Mouse (Mus musculus): ENCODE measurements around the gene Exosc8.

GRCm38 (mm10) chr3:54731626-54732150, 3.5 kb downstream of the Exosc8 start:
- no peak for TF ChIP-seq CTCF (IDR thresholded peaks at IDR 0.05; ENCODE audit: control insufficient read depth, insufficient read depth, insufficient read length)
- no peak for TF ChIP-seq USF1 (IDR thresholded peaks at IDR 0.05; ENCODE audit: low read depth)
- no peak for TF ChIP-seq CEBPB (IDR thresholded peaks at IDR 0.05; ENCODE audit: low read depth)
- no peak for TF ChIP-seq MYOG (IDR thresholded peaks at IDR 0.05; ENCODE audit: control insufficient read depth, extremely low read depth, insufficient read length)
- TF ChIP-seq FOSL1 (IDR thresholded peaks at IDR 0.05; ENCODE audit: insufficient read depth, low read length, poor library complexity, severe bottlenecking), result no peak
